Mouse (Mus musculus) hindbrain, embryonic 10.5 days (tissue): ENCODE results near the gene Hey2. TPM values are rescaled to one million over a fixed set of nuclear protein-coding genes. Genes with fewer than 3 reads are reported as not detected.

ENCODE experiments used
- DNase-seq: peaks from one replicate; pipeline ENCODE4 v3.0.0-alpha.2; 2017; ENCODE audit warnings: low spot score
- H3K27ac ChIP-seq: fragments of 300-500 bp; sonication (generic); 2 replicates; pipeline ENCODE4 v1.5.1; 2016; ENCODE audit warnings: mild to moderate bottlenecking, moderate library complexity
- H3K27me3 ChIP-seq: fragments of 300-500 bp; sonication (generic); 2 replicates; pipeline ENCODE4 v1.6.1; 2016; ENCODE audit warnings: mild to moderate bottlenecking; ENCODE audit not compliant: poor library complexity, insufficient read depth, severe bottlenecking
- H3K36me3 ChIP-seq: fragments of 300-500 bp; sonication (generic); 2 replicates; pipeline ENCODE4 v1.6.1; 2016; ENCODE audit warnings: mild to moderate bottlenecking, moderate library complexity
- H3K4me1 ChIP-seq: fragments of 300-500 bp; sonication (generic); replicated peaks from 2 replicates; pipeline ENCODE4 v1.6.1; 2016; ENCODE audit warnings: mild to moderate bottlenecking
- H3K4me3 ChIP-seq: fragments of 300-500 bp; sonication (generic); 2 replicates; pipeline ENCODE4 v1.5.1; 2016; ENCODE audit warnings: mild to moderate bottlenecking, moderate library complexity
- H3K9me3 ChIP-seq: fragments of 300-500 bp; sonication (generic); 2 replicates; pipeline ENCODE4 v1.6.1; 2016; ENCODE audit warnings: mild to moderate bottlenecking, moderate library complexity
- WGBS: fragments of 180-500 bp; shearing (Covaris S2); methylation state at CpG from one replicate; pipeline ENCODE4 v1.1.7; 2016; 5-methylcytosine and 5-hydroxymethylcytosine counted together
- polyA plus RNA-seq: library from polyadenylated mRNA; unstranded; fragments of >200 nt; fragmentation: Nextera tagmentation; extraction: Ambion mirVana; gene quantifications from 2 replicates; pipeline ENCODE4 v1.2.1, GENCODE M21; 2016

Gene Hey2
- polyA plus RNA-seq, 1 experiment from 2014 or later, result 4.4 TPM

- H3K27ac ChIP-seq, result no peak overlapping the region
- H3K9me3 ChIP-seq, result no peaks in the 10 kb centered on the region
- H3K36me3 ChIP-seq, result no peaks in the 10 kb centered on the region
- H3K4me1 ChIP-seq, result peaks cover 3% of the 10 kb centered on the region; the same call in 1 of the 2 replicates
- 43% methylated on average over 9 of the region's 9 CpGs for WGBS
- H3K27me3 ChIP-seq, result no peaks in the 10 kb centered on the region
- DNase-seq, result no peak
- peak overlapping the region; percentile 44 for H3K4me3 ChIP-seq
Observed at GRCm38 (mm10) chr10:30810247-30810966, 32.2 kb downstream of the Hey2 start.

GRCm38 (mm10) chr10:30803587-30804253, 38.9 kb downstream of the Hey2 start:
- Histone ChIP-seq H3K27me3 (peaks cover 4% of the 10 kb centered on the region; the same call in 1 of the 2 replicates), H3K9me3 (no peaks in the 10 kb centered on the region), H3K4me3 (peak overlapping the region; percentile 75), H3K4me1 (peaks cover 12% of the 10 kb centered on the region; the same call in 1 of the 2 replicates), H3K36me3 (no peaks in the 10 kb centered on the region), H3K27ac (peak overlapping the region; percentile 97)
- no peak for DNase-seq
- WGBS, result 41% methylated on average over 7 of the region's 7 CpGs

- Histone ChIP-seq H3K27me3 (peaks cover 4% of the 10 kb centered on the region; the same call in 1 of the 2 replicates), H3K27ac (peak within 1 kb of the TSS; percentile 97), H3K36me3 (no peaks in the 10 kb centered on the region), H3K4me3 (peak within 1 kb of the TSS; percentile 75), H3K4me1 (peaks cover 12% of the 10 kb centered on the region; the same call in 1 of the 2 replicates), H3K9me3 (no peaks in the 10 kb centered on the region)
- under 1% methylated on average over 88 of the region's 89 CpGs for WGBS
- DNase-seq, result peak; percentile 87
Observed at GRCm38 (mm10) chr10:30802681-30803586, 39.7 kb downstream of the Hey2 start, which contains the start of gene Ncoa7. Gene Ncoa7 (minus strand): TSS chr10:30803326.

- Histone ChIP-seq H3K9me3 (no peaks in the 10 kb centered on the region), H3K27ac (peak overlapping the region; percentile 97), H3K4me3 (peak overlapping the region; percentile 75), H3K27me3 (peaks cover 4% of the 10 kb centered on the region; the same call in 1 of the 2 replicates), H3K4me1 (peaks cover 12% of the 10 kb centered on the region; the same call in 1 of the 2 replicates), H3K36me3 (no peaks in the 10 kb centered on the region)
- WGBS, result 8% methylated on average over 8 of the region's 8 CpGs
- peak; percentile 25 for DNase-seq
Observed at GRCm38 (mm10) chr10:30802033-30802432, 40.6 kb downstream of the Hey2 start.

GRCm38 (mm10) chr10:30799713-30800450, 42.7 kb downstream of the Hey2 start:
- Histone ChIP-seq H3K9me3 (peaks cover 13% of the 10 kb centered on the region; the same call in 1 of the 2 replicates), H3K27ac (no peak overlapping the region), H3K36me3 (0 out of 2 replicates have a peak, but pooled peaks cover 5% of the 10 kb centered on the region), H3K4me1 (peaks cover 12% of the 10 kb centered on the region; the same call in 1 of the 2 replicates), H3K4me3 (no peak overlapping the region), H3K27me3 (no peaks in the 10 kb centered on the region)
- DNase-seq, result no peak
- 87% methylated on average over 2 of the region's 2 CpGs for WGBS

GRCm38 (mm10) chr10:30796469-30797261, 45.9 kb downstream of the Hey2 start:
- Histone ChIP-seq H3K4me1 (no peaks in the 10 kb centered on the region), H3K27ac (no peak overlapping the region), H3K9me3 (peaks cover 25% of the 10 kb centered on the region), H3K4me3 (no peak overlapping the region), H3K36me3 (peaks cover 13% of the 10 kb centered on the region), H3K27me3 (no peaks in the 10 kb centered on the region)
- DNase-seq, result no peak
- WGBS, result 80% methylated on average over 5 of the region's 5 CpGs

- H3K27me3 ChIP-seq, result no peaks in the 10 kb centered on the region
- H3K36me3 ChIP-seq, result peaks cover 13% of the 10 kb centered on the region
- no peak overlapping the region for H3K4me3 ChIP-seq
- no peak overlapping the region for H3K27ac ChIP-seq
- no peak for DNase-seq
- WGBS, result 90% methylated on average over 3 of the region's 3 CpGs
- no peaks in the 10 kb centered on the region for H3K4me1 ChIP-seq
- peaks cover 20% of the 10 kb centered on the region for H3K9me3 ChIP-seq
Observed at GRCm38 (mm10) chr10:30791016-30791415, 51.6 kb downstream of the Hey2 start.

GRCm38 (mm10) chr10:30789521-30789920, 53.1 kb downstream of the Hey2 start:
- H3K27me3 ChIP-seq, result no peaks in the 10 kb centered on the region
- H3K27ac ChIP-seq, result no peak overlapping the region
- WGBS, result 94% methylated on average over 5 of the region's 5 CpGs
- H3K9me3 ChIP-seq, result peaks cover 9% of the 10 kb centered on the region
- no peaks in the 10 kb centered on the region for H3K4me1 ChIP-seq
- DNase-seq, result no peak
- no peak overlapping the region for H3K4me3 ChIP-seq
- peaks cover 5% of the 10 kb centered on the region for H3K36me3 ChIP-seq

- H3K27ac ChIP-seq, result no peak overlapping the region
- H3K36me3 ChIP-seq, result no peaks in the 10 kb centered on the region
- H3K9me3 ChIP-seq, result peaks cover 4% of the 10 kb centered on the region; the same call in 1 of the 2 replicates
- H3K4me3 ChIP-seq, result no peak overlapping the region
- DNase-seq, result no peak
- H3K4me1 ChIP-seq, result no peaks in the 10 kb centered on the region
- 86% methylated on average over 1 of the region's 1 CpGs for WGBS
- H3K27me3 ChIP-seq, result no peaks in the 10 kb centered on the region
Observed at GRCm38 (mm10) chr10:30788340-30788721, 54.3 kb downstream of the Hey2 start.

- H3K27ac ChIP-seq, result no peak overlapping the region
- 91% methylated on average over 3 of the region's 3 CpGs for WGBS
- DNase-seq, result no peak
- no peak overlapping the region for H3K4me3 ChIP-seq
- no peaks in the 10 kb centered on the region for H3K36me3 ChIP-seq
- H3K4me1 ChIP-seq, result no peaks in the 10 kb centered on the region
- no peaks in the 10 kb centered on the region for H3K9me3 ChIP-seq
- H3K27me3 ChIP-seq, result no peaks in the 10 kb centered on the region
Observed at GRCm38 (mm10) chr10:30787684-30788339, 54.8 kb downstream of the Hey2 start.
